Mouse (Mus musculus) intestine, embryonic 14.5 days (tissue): ENCODE measurements around the gene Ptafr. TPM values are rescaled to one million over a fixed set of nuclear protein-coding genes. Genes with fewer than 3 reads are reported as not detected.

Source experiments
- ATAC-seq: fragments of 200-750 bp; cut with Nextera tagmentation; replicated peaks from 2 replicates; pipeline ENCODE4 v1.8.0; 2017; ENCODE audit warnings: low read depth, moderate number of reproducible peaks, moderate TSS enrichment, moderate library complexity; ENCODE audit not compliant: low FRiP score, low TSS enrichment
- DNase-seq: peaks from one replicate; pipeline ENCODE4 v3.0.0-alpha.2; 2018; ENCODE audit warnings: low spot score
- H3K27ac ChIP-seq: fragments of 300-500 bp; sonication (generic); 2 replicates; pipeline ENCODE4 v1.5.1; 2014; ENCODE audit warnings: low read depth, mild to moderate bottlenecking, control low read depth
- H3K27me3 ChIP-seq: fragments of 300-500 bp; sonication (generic); replicated peaks from 2 replicates; pipeline ENCODE4 v1.6.1; 2014; ENCODE audit warnings: low read length, control low read depth; ENCODE audit not compliant: control insufficient read depth, insufficient read depth
- H3K36me3 ChIP-seq: fragments of 300-500 bp; sonication (generic); 2 replicates; pipeline ENCODE4 v1.6.1; 2014; ENCODE audit warnings: low read length, control low read depth; ENCODE audit not compliant: control insufficient read depth, insufficient read depth
- H3K4me1 ChIP-seq: fragments of 300-500 bp; sonication (generic); replicated peaks from 2 replicates; pipeline ENCODE4 v1.6.1; 2014; ENCODE audit warnings: low read length, control low read depth, mixed read lengths; ENCODE audit not compliant: control insufficient read depth, insufficient read depth
- H3K4me2 ChIP-seq: fragments of 300-500 bp; sonication (generic); 2 replicates; pipeline ENCODE4 v1.6.1; 2014; ENCODE audit warnings: low read length
- H3K4me3 ChIP-seq: fragments of 300-500 bp; sonication (generic); 2 replicates; pipeline ENCODE4 v1.5.1; 2014; ENCODE audit warnings: low read depth, low read length, control low read depth, mixed read lengths
- H3K9ac ChIP-seq: fragments of 300-500 bp; sonication (generic); 2 replicates; pipeline ENCODE4 v1.6.1; 2014; ENCODE audit warnings: mild to moderate bottlenecking, low read length
- H3K9me3 ChIP-seq: fragments of 300-500 bp; sonication (generic); 2 replicates; pipeline ENCODE4 v1.6.1; 2016; ENCODE audit warnings: low read length, control low read depth; ENCODE audit not compliant: control insufficient read depth
- WGBS: fragments of 180-500 bp; shearing (Covaris S2); extraction: QIAGEN DNeasy Blood & Tissue Kit; methylation state at CpG from one replicate; pipeline ENCODE4 v1.1.7; 2014; 5-methylcytosine and 5-hydroxymethylcytosine counted together
- polyA plus RNA-seq: library from polyadenylated mRNA; unstranded; fragments of >200 nt; fragmentation: Nextera tagmentation; extraction: Ambion mirVana; gene quantifications from 2 replicates; pipeline ENCODE4 v1.2.1, GENCODE M21; 2014

Ptafr gene
- polyA plus RNA-seq, 1 experiment from 2014 or later, result 0.57 TPM

GRCm38 (mm10) chr4:132611320-132611719, 47.5 kb downstream of the Ptafr start:
- ATAC-seq, result no peak
- Histone ChIP-seq H3K4me1 (0 out of 2 replicates have a peak, but pooled peaks cover 4% of the 10 kb centered on the region), H3K4me2 (no peak overlapping the region), H3K27ac (no peak overlapping the region), H3K9me3 (0 out of 2 replicates have a peak, but pooled peaks cover 4% of the 10 kb centered on the region), H3K9ac (no peak overlapping the region), H3K4me3 (no peak overlapping the region), H3K27me3 (no peaks in the 10 kb centered on the region), H3K36me3 (no peaks in the 10 kb centered on the region)
- no peak for DNase-seq
- 83% methylated on average over 8 of the region's 8 CpGs for WGBS

- H3K4me3 ChIP-seq, result no peak overlapping the region
- no peaks in the 10 kb centered on the region for H3K27me3 ChIP-seq
- H3K4me1 ChIP-seq, result no peaks in the 10 kb centered on the region
- H3K9ac ChIP-seq, result no peak overlapping the region
- no peaks in the 10 kb centered on the region for H3K36me3 ChIP-seq
- no peak overlapping the region for H3K4me2 ChIP-seq
- H3K27ac ChIP-seq, result no peak overlapping the region
- ATAC-seq (no peak), DNase-seq (no peak)
- 90% methylated on average over 6 of the region's 6 CpGs for whole genome bisulfite sequencing
- 0 out of 2 replicates have a peak, but pooled peaks cover 4% of the 10 kb centered on the region for H3K9me3 ChIP-seq
These were observed 54.0 kb downstream of the Ptafr start for GRCm38 (mm10) chr4:132617873-132618272.

GRCm38 (mm10) chr4:132618850-132619375, 55.0 kb downstream of the Ptafr start:
- 82% methylated on average over 10 of the region's 10 CpGs for WGBS
- Histone ChIP-seq H3K27ac (no peak overlapping the region), H3K36me3 (no peaks in the 10 kb centered on the region), H3K4me3 (no peak overlapping the region), H3K4me2 (no peak overlapping the region), H3K9ac (no peak overlapping the region), H3K4me1 (no peaks in the 10 kb centered on the region), H3K27me3 (no peaks in the 10 kb centered on the region), H3K9me3 (0 out of 2 replicates have a peak, but pooled peaks cover 4% of the 10 kb centered on the region)
- ATAC-seq, result no peak
- no peak for DNase-seq

GRCm38 (mm10) chr4:132620134-132620533, 56.3 kb downstream of the Ptafr start:
- Histone ChIP-seq H3K9ac (no peak overlapping the region), H3K4me2 (no peak overlapping the region), H3K36me3 (no peaks in the 10 kb centered on the region), H3K27ac (no peak overlapping the region), H3K4me1 (no peaks in the 10 kb centered on the region), H3K9me3 (0 out of 2 replicates have a peak, but pooled peaks cover 4% of the 10 kb centered on the region), H3K27me3 (no peaks in the 10 kb centered on the region), H3K4me3 (no peak overlapping the region)
- no peak for ATAC-seq
- no peak for DNase-seq
- 93% methylated on average over 4 of the region's 4 CpGs for WGBS

- no peak for ATAC-seq
- no peaks in the 10 kb centered on the region for H3K27me3 ChIP-seq
- H3K4me2 ChIP-seq, result no peak overlapping the region
- H3K36me3 ChIP-seq, result no peaks in the 10 kb centered on the region
- no peak overlapping the region for H3K4me3 ChIP-seq
- no peaks in the 10 kb centered on the region for H3K4me1 ChIP-seq
- WGBS, result 75% methylated on average over 7 of the region's 7 CpGs
- DNase-seq, result no peak
- no peak overlapping the region for H3K9ac ChIP-seq
- no peaks in the 10 kb centered on the region for H3K9me3 ChIP-seq
- no peak overlapping the region for H3K27ac ChIP-seq
These were observed 57.6 kb downstream of the Ptafr start for GRCm38 (mm10) chr4:132621287-132622068.

GRCm38 (mm10) chr4:132624034-132624657, 60.3 kb downstream of the Ptafr start:
- ATAC-seq (no peak), DNase-seq (no peak)
- Histone ChIP-seq H3K4me2 (no peak overlapping the region), H3K4me3 (no peak overlapping the region), H3K36me3 (no peaks in the 10 kb centered on the region), H3K9me3 (no peaks in the 10 kb centered on the region), H3K27me3 (no peaks in the 10 kb centered on the region), H3K9ac (no peak overlapping the region), H3K27ac (no peak overlapping the region), H3K4me1 (no peaks in the 10 kb centered on the region)
- 76% methylated on average over 5 of the region's 5 CpGs for WGBS

- Histone ChIP-seq H3K9ac (no peak overlapping the region), H3K4me3 (no peak overlapping the region), H3K36me3 (no peaks in the 10 kb centered on the region), H3K9me3 (no peaks in the 10 kb centered on the region), H3K27ac (no peak overlapping the region), H3K4me2 (no peak overlapping the region), H3K27me3 (no peaks in the 10 kb centered on the region), H3K4me1 (no peaks in the 10 kb centered on the region)
- ATAC-seq (no peak), DNase-seq (peak; percentile 60)
- WGBS, result 13% methylated on average over 2 of the region's 2 CpGs
These were observed 65.0 kb downstream of the Ptafr start for GRCm38 (mm10) chr4:132628830-132629229.
